Mouse (Mus musculus): ENCODE data around the gene Gm10160.

Gm10160 gene

GRCm38 (mm10) chr7:81855694-81856093, at the start of gene Gm10160:
Gene Gm10160, minus strand, starts transcription at chr7:81855794.
- no peak for DNase-seq (ENCODE audit: low spot score in 2 of 2)

GRCm38 (mm10) chr7:81904926-81905325, 49.3 kb upstream of the Gm10160 start:
- no peak for DNase-seq (ENCODE audit: low spot score in 2 of 2)

GRCm38 (mm10) chr7:81904094-81904493, 48.5 kb upstream of the Gm10160 start:
- DNase-seq (ENCODE audit: low spot score in 2 of 2), result no peak

GRCm38 (mm10) chr7:81899361-81899760, 43.8 kb upstream of the Gm10160 start:
- DNase-seq (ENCODE audit: low spot score in 2 of 2), result no peak

- no peak for DNase-seq (ENCODE audit: low spot score in 2 of 2)
Measured at GRCm38 (mm10) chr7:81885128-81885527, 29.5 kb upstream of the Gm10160 start.

- DNase-seq (ENCODE audit: low spot score in 2 of 2), result no peak
Measured at GRCm38 (mm10) chr7:81881600-81881999, 26.0 kb upstream of the Gm10160 start.

GRCm38 (mm10) chr7:81880797-81881196, 25.2 kb upstream of the Gm10160 start:
- no peak for DNase-seq (ENCODE audit: low spot score in 2 of 2)

- DNase-seq (ENCODE audit: low spot score in 2 of 2), result no peak
Measured at GRCm38 (mm10) chr7:81880286-81880685, 24.7 kb upstream of the Gm10160 start.

GRCm38 (mm10) chr7:81875372-81875771, 19.8 kb upstream of the Gm10160 start:
- no peak for DNase-seq (ENCODE audit: low spot score in 2 of 2)

- no peak for DNase-seq (ENCODE audit: low spot score in 2 of 2)
Measured at GRCm38 (mm10) chr7:81874636-81875035, 19.0 kb upstream of the Gm10160 start.

- DNase-seq (ENCODE audit: low spot score in 2 of 2), result no peak
Measured at GRCm38 (mm10) chr7:81873807-81874206, 18.2 kb upstream of the Gm10160 start.

GRCm38 (mm10) chr7:81872493-81873013, 17.0 kb upstream of the Gm10160 start:
- DNase-seq (ENCODE audit: low spot score in 2 of 2), result no peak

- DNase-seq (ENCODE audit: low spot score in 2 of 2), result peak; percentile 55 to 66
Measured at GRCm38 (mm10) chr7:81868158-81868557, 12.6 kb upstream of the Gm10160 start.

- DNase-seq (ENCODE audit: low spot score in 2 of 2), result no peak
Measured at GRCm38 (mm10) chr7:81867231-81867930, 11.8 kb upstream of the Gm10160 start.

GRCm38 (mm10) chr7:81865937-81866336, 10.3 kb upstream of the Gm10160 start:
- DNase-seq (ENCODE audit: low spot score in 2 of 2), result no peak

- no peak for DNase-seq (ENCODE audit: low spot score in 2 of 2)
Measured at GRCm38 (mm10) chr7:81864552-81864951, 9.0 kb upstream of the Gm10160 start.

GRCm38 (mm10) chr7:81862587-81863583, 7.3 kb upstream of the Gm10160 start:
- DNase-seq (ENCODE audit: low spot score in 2 of 2), result peak; percentile 62 to 76

GRCm38 (mm10) chr7:81861921-81862320, 6.3 kb upstream of the Gm10160 start:
- DNase-seq (ENCODE audit: low spot score in 2 of 2), result no peak

GRCm38 (mm10) chr7:81861461-81861860, 5.9 kb upstream of the Gm10160 start:
- DNase-seq (ENCODE audit: low spot score in 2 of 2), result no peak

GRCm38 (mm10) chr7:81860996-81861395, 5.4 kb upstream of the Gm10160 start:
- DNase-seq (ENCODE audit: low spot score in 2 of 2), result peak; percentile 42 to 46

GRCm38 (mm10) chr7:81860071-81860470, 4.5 kb upstream of the Gm10160 start:
- peak; percentile 29 to 34 for DNase-seq (ENCODE audit: low spot score in 2 of 2)

GRCm38 (mm10) chr7:81858968-81859721, 3.6 kb upstream of the Gm10160 start, which contains the start of gene Tm6sf1:
Gene Tm6sf1, plus strand, starts transcription at chr7:81859001.
- DNase-seq (ENCODE audit: low spot score in 2 of 2), result peak; percentile 26 to 40
